Mouse (Mus musculus) kidney, postnatal 0 days (tissue): ENCODE measurements around the gene Prss23. TPM values are rescaled to one million over a fixed set of nuclear protein-coding genes. Genes with fewer than 3 reads are reported as not detected.

ENCODE experiments used
- ATAC-seq: fragments of 200-750 bp; cut with Nextera tagmentation; replicated peaks from 2 replicates; pipeline ENCODE4 v1.8.0; 2017; ENCODE audit warnings: low read depth, moderate number of reproducible peaks, moderate TSS enrichment, moderate library complexity; ENCODE audit not compliant: low FRiP score
- DNase-seq: peaks from one replicate; pipeline ENCODE4 v3.0.0-alpha.2; 2016; ENCODE audit warnings: low spot score
- H3K27ac ChIP-seq: fragments of 300-500 bp; sonication (generic); 2 replicates; pipeline ENCODE4 v1.5.1; 2014; ENCODE audit warnings: mild to moderate bottlenecking
- H3K27me3 ChIP-seq: fragments of 300-500 bp; sonication (generic); 2 replicates; pipeline ENCODE4 v1.6.1; 2014; ENCODE audit warnings: low read length, mixed read lengths; ENCODE audit not compliant: insufficient read depth
- H3K36me3 ChIP-seq: fragments of 300-500 bp; sonication (generic); 2 replicates; pipeline ENCODE4 v1.6.1; 2014; ENCODE audit warnings: low read length, mixed read lengths; ENCODE audit not compliant: insufficient read depth
- H3K4me1 ChIP-seq: fragments of 300-500 bp; sonication (generic); replicated peaks from 2 replicates; pipeline ENCODE4 v1.6.1; 2014; ENCODE audit warnings: antibody characterized with exemption, low read length, mixed read lengths; ENCODE audit not compliant: insufficient read depth
- H3K4me2 ChIP-seq: fragments of 300-500 bp; sonication (generic); 2 replicates; pipeline ENCODE4 v1.6.1; 2014; ENCODE audit warnings: mild to moderate bottlenecking, low read length, moderate library complexity, mixed read lengths
- H3K4me3 ChIP-seq: fragments of 300-500 bp; sonication (generic); replicated peaks from 2 replicates; pipeline ENCODE4 v1.5.1; 2014; ENCODE audit warnings: low read depth, low read length
- H3K9ac ChIP-seq: fragments of 300-500 bp; sonication (generic); 2 replicates; pipeline ENCODE4 v1.6.1; 2014; ENCODE audit warnings: low read depth, low read length
- H3K9me3 ChIP-seq: fragments of 300-500 bp; sonication (generic); replicated peaks from 2 replicates; pipeline ENCODE4 v1.6.1; 2016; ENCODE audit warnings: low read length, inconsistent platforms, mixed read lengths
- CTCF ChIP-seq: IDR thresholded peaks from 2 replicates; pipeline ENCODE4 v1.5.1; 2016; ENCODE audit warnings: antibody characterized with exemption, low read depth, mild to moderate bottlenecking, moderate library complexity
- WGBS: fragments of 180-500 bp; shearing (Covaris S2); extraction: QIAGEN DNeasy Blood & Tissue Kit; methylation state at CpG from one replicate; pipeline ENCODE4 v1.1.7; 2014; 5-methylcytosine and 5-hydroxymethylcytosine counted together
- polyA plus RNA-seq: library from polyadenylated mRNA; unstranded; fragments of >200 nt; fragmentation: Nextera tagmentation; extraction: Ambion mirVana; gene quantifications from 2 replicates; pipeline ENCODE4 v1.2.1, GENCODE M21; 2015

Prss23 gene
- polyA plus RNA-seq, 1 experiment from 2014 or later = 114 TPM

GRCm38 (mm10) chr7:89481723-89482122, 45.3 kb downstream of the Prss23 start:
- H3K4me2 ChIP-seq = no peak overlapping the region
- no peaks in the 10 kb centered on the region for H3K27me3 ChIP-seq
- H3K4me3 ChIP-seq = no peak overlapping the region
- H3K9ac ChIP-seq = no peak overlapping the region
- 42% methylated on average over 3 of the region's 3 CpGs for WGBS
- H3K36me3 ChIP-seq = no peaks in the 10 kb centered on the region
- ATAC-seq (no peak), DNase-seq (no peak)
- no peaks in the 10 kb centered on the region for H3K9me3 ChIP-seq
- H3K4me1 ChIP-seq = no peaks in the 10 kb centered on the region
- TF ChIP-seq CTCF = no peak
- no peak overlapping the region for H3K27ac ChIP-seq

DNA sequence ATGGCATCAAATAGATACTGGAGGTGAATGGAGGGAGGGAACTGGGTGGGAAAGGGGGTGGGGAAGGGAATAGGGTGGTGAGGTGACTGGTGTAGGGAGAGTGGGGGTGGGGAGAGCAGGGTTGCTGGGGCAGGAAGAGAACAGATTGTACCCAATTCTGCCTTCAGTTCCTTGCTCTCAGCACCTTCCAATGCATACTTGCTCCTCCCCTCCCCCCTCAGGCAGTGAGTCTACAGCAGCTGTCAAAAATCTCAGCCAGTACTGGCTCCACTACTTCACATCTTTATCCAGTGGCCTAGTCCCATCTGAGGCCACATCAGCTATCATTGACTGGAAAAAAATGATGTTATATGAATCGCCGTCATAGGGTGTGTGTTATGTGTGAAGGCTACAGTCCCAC, 48.5 kb downstream of the Prss23 start:
- ATAC-seq (no peak; the same call in 1 of the 2 replicates), DNase-seq (no peak)
- Histone ChIP-seq H3K4me3 (no peak overlapping the region), H3K27me3 (no peaks in the 10 kb centered on the region), H3K4me2 (no peak overlapping the region), H3K4me1 (no peaks in the 10 kb centered on the region), H3K36me3 (no peaks in the 10 kb centered on the region), H3K9ac (no peak overlapping the region), H3K27ac (no peak overlapping the region), H3K9me3 (no peaks in the 10 kb centered on the region)
- 86% methylated on average over 2 of the region's 2 CpGs for WGBS
- TF ChIP-seq CTCF = no peak

- DNase-seq = peak; percentile 92
- Histone ChIP-seq H3K27me3 (no peaks in the 10 kb centered on the region), H3K9me3 (no peaks in the 10 kb centered on the region), H3K9ac (no peak overlapping the region), H3K4me1 (no peaks in the 10 kb centered on the region), H3K4me2 (no peak overlapping the region), H3K36me3 (no peaks in the 10 kb centered on the region), H3K4me3 (no peak overlapping the region), H3K27ac (no peak overlapping the region)
- TF ChIP-seq CTCF = peak; percentile 89
- ATAC-seq = peak; percentile 78
- 3% methylated on average over 1 of the region's 1 CpGs for WGBS
Measured at GRCm38 (mm10) chr7:89477294-89477999, 49.5 kb downstream of the Prss23 start.

GRCm38 (mm10) chr7:89473442-89473841, 53.5 kb downstream of the Prss23 start:
- Histone ChIP-seq H3K36me3 (no peaks in the 10 kb centered on the region), H3K4me2 (no peak overlapping the region), H3K27ac (no peak overlapping the region), H3K4me1 (no peaks in the 10 kb centered on the region), H3K9ac (no peak overlapping the region), H3K9me3 (no peaks in the 10 kb centered on the region), H3K27me3 (no peaks in the 10 kb centered on the region), H3K4me3 (no peak overlapping the region)
- WGBS = 45% methylated on average over 4 of the region's 4 CpGs
- DNase-seq (peak; percentile 84), ATAC-seq (no peak)
- peak; percentile 94 for TF ChIP-seq CTCF

- TF ChIP-seq CTCF = no peak
- DNase-seq = no peak
- Histone ChIP-seq H3K27me3 (no peaks in the 10 kb centered on the region), H3K27ac (no peak overlapping the region), H3K36me3 (no peaks in the 10 kb centered on the region), H3K4me3 (no peak overlapping the region), H3K4me1 (no peaks in the 10 kb centered on the region), H3K9me3 (no peaks in the 10 kb centered on the region), H3K4me2 (no peak overlapping the region), H3K9ac (no peak overlapping the region)
- ATAC-seq = no peak
- WGBS = 61% methylated on average over 10 of the region's 10 CpGs
Measured at GRCm38 (mm10) chr7:89463775-89464592, 63.0 kb downstream of the Prss23 start.

DNA sequence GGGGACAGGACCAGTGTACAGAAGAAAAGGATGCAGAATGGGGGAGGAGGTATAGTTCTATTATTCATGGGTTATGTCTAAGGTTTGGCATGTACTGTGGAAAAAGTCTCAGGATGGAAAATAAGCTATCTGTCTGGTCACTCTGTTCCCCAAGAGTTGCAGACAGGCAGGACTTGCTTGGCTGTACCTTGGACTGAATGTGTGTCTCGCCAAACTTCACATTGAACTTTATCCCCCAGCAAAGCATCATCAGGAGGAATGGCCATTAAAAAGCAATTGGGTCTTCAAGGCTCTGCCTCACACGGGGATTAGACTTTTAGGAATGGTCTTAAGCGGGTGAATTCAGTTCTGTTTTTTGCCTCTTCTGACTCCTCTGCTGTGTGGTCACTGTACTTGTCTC, 63.7 kb downstream of the Prss23 start:
- 82% methylated on average over 3 of the region's 3 CpGs for WGBS
- Histone ChIP-seq H3K9me3 (no peaks in the 10 kb centered on the region), H3K27me3 (no peaks in the 10 kb centered on the region), H3K9ac (no peak overlapping the region), H3K27ac (no peak overlapping the region), H3K36me3 (no peaks in the 10 kb centered on the region), H3K4me2 (no peak overlapping the region), H3K4me1 (no peaks in the 10 kb centered on the region), H3K4me3 (no peak overlapping the region)
- no peak for ATAC-seq
- no peak for DNase-seq
- no peak for TF ChIP-seq CTCF
